Mouse (Mus musculus) layer of hippocampus, postnatal 25 days (tissue): ENCODE measurements at regions not wholly inside any gene's neighbourhood (a gene's known extent, or its start where the extent isn't known, plus 50 kb on each side); places are given as distances from the start of the nearest gene placed in this dataset.

ENCODE experiments used
- DNase-seq, 2 experiments: peaks; one replicate each; pipeline ENCODE4 v3.0.0; 2022; ENCODE audit warnings: mixed read lengths in 2 of 2, low spot score in 1 of 2; ENCODE audit errors: extremely low spot score in 1 of 2

GRCm38 (mm10) chr16:13013891-13014644 lies 95.4 kb upstream of the Ercc4 start:
- DNase-seq, result no peak

GRCm38 (mm10) chr16:13022875-13023274 lies 86.6 kb upstream of the Ercc4 start:
- DNase-seq, result peak in 1 of 2 experiments; percentile 20

GRCm38 (mm10) chr16:13025393-13025792 lies 84.1 kb upstream of the Ercc4 start:
- peak; percentile 13 to 41 for DNase-seq

- no peak for DNase-seq
Measured at GRCm38 (mm10) chr16:13034136-13034535, 75.3 kb upstream of the Ercc4 start.

- no peak for DNase-seq
Measured at GRCm38 (mm10) chr16:13036596-13036995, 72.9 kb upstream of the Ercc4 start.

- DNase-seq, result no peak
Measured at GRCm38 (mm10) chr16:13040312-13041100, 69.0 kb upstream of the Ercc4 start.

GRCm38 (mm10) chr16:13041356-13041755 lies 68.1 kb upstream of the Ercc4 start:
- DNase-seq, result no peak

GRCm38 (mm10) chr16:13045079-13045590 lies 64.3 kb upstream of the Ercc4 start:
- DNase-seq, result no peak

- DNase-seq, result no peak
Measured at GRCm38 (mm10) chr16:13046366-13047120, 62.9 kb upstream of the Ercc4 start.

GRCm38 (mm10) chr16:13049321-13049720 lies 60.2 kb upstream of the Ercc4 start:
- no peak for DNase-seq

- DNase-seq, result no peak
Measured at GRCm38 (mm10) chr16:13050225-13050892, 59.1 kb upstream of the Ercc4 start.

- no peak for DNase-seq
Measured at GRCm38 (mm10) chr16:13054956-13055355, 54.5 kb upstream of the Ercc4 start.
